Mouse (Mus musculus): Measurements from ENCODE around the gene Amotl1. TPM values are rescaled to one million over a fixed set of nuclear protein-coding genes. Genes with fewer than 3 reads are reported as not detected.

The Amotl1 gene
- polyA plus RNA-seq, 1 experiment from 2014 or later: 14.6 TPM

GRCm38 (mm10) chr9:14662876-14663275, 18.0 kb upstream of the Amotl1 start:
- ATAC-seq (ENCODE audit: low FRiP score, low read depth): no peak

GRCm38 (mm10) chr9:14662138-14662537, 17.3 kb upstream of the Amotl1 start:
- Histone ChIP-seq H3K27ac (replicated peaks) (no peak overlapping the region), H3K9me3 (no peaks in the 10 kb centered on the region), H3K9ac (replicated peaks) (no peak overlapping the region), H3K4me2 (replicated peaks) (no peak overlapping the region), H3K27me3 (no peaks in the 10 kb centered on the region), H3K36me3 (no peaks in the 10 kb centered on the region), H3K4me3 (no peak overlapping the region), H3K4me1 (no peaks in the 10 kb centered on the region)
- WGBS: 84% methylated on average over 9 of the region's 9 CpGs
- no peak for ATAC-seq (ENCODE audit: low FRiP score, low read depth)

More at GRCm38 (mm10) chr9:14662876-14663275, 18.0 kb upstream of the Amotl1 start:
- WGBS: 70% methylated on average over 7 of the region's 7 CpGs
- no peaks in the 10 kb centered on the region for H3K27me3 ChIP-seq
- no peaks in the 10 kb centered on the region for H3K36me3 ChIP-seq
- H3K27ac ChIP-seq (replicated peaks): no peak overlapping the region
- no peak overlapping the region for H3K9ac ChIP-seq (replicated peaks)
- H3K4me3 ChIP-seq: no peak overlapping the region
- H3K4me2 ChIP-seq (replicated peaks): no peak overlapping the region
- H3K4me1 ChIP-seq: no peaks in the 10 kb centered on the region
- no peaks in the 10 kb centered on the region for H3K9me3 ChIP-seq

GRCm38 (mm10) chr9:14657926-14658325, 13.1 kb upstream of the Amotl1 start:
- no peaks in the 10 kb centered on the region for H3K27me3 ChIP-seq
- no peaks in the 10 kb centered on the region for H3K36me3 ChIP-seq
- H3K9me3 ChIP-seq: no peaks in the 10 kb centered on the region
- no peak for ATAC-seq (ENCODE audit: low FRiP score, low read depth)
- no peak overlapping the region for H3K9ac ChIP-seq (replicated peaks)
- no peaks in the 10 kb centered on the region for H3K4me1 ChIP-seq
- H3K27ac ChIP-seq (replicated peaks): no peak overlapping the region
- H3K4me2 ChIP-seq (replicated peaks): no peak overlapping the region
- H3K4me3 ChIP-seq: no peak overlapping the region
- WGBS: 44% methylated on average over 2 of the region's 2 CpGs

- Histone ChIP-seq H3K9ac (replicated peaks) (no peak overlapping the region), H3K27ac (replicated peaks) (no peak overlapping the region), H3K27me3 (no peaks in the 10 kb centered on the region), H3K4me1 (no peaks in the 10 kb centered on the region), H3K9me3 (no peaks in the 10 kb centered on the region), H3K4me2 (replicated peaks) (no peak overlapping the region), H3K36me3 (no peaks in the 10 kb centered on the region), H3K4me3 (no peak overlapping the region)
- no peak for ATAC-seq (ENCODE audit: low FRiP score, low read depth)
- 76% methylated on average over 2 of the region's 2 CpGs for WGBS
These were observed 9.2 kb upstream of the Amotl1 start for GRCm38 (mm10) chr9:14654010-14654409.

GRCm38 (mm10) chr9:14652761-14653160, 7.9 kb upstream of the Amotl1 start:
- Histone ChIP-seq H3K27me3 (no peaks in the 10 kb centered on the region), H3K27ac (replicated peaks) (no peak overlapping the region), H3K9me3 (no peaks in the 10 kb centered on the region), H3K4me1 (no peaks in the 10 kb centered on the region), H3K36me3 (no peaks in the 10 kb centered on the region), H3K4me2 (replicated peaks) (no peak overlapping the region), H3K9ac (replicated peaks) (no peak overlapping the region), H3K4me3 (no peak overlapping the region)
- 35% methylated on average over 1 of the region's 1 CpGs for WGBS
- no peak for ATAC-seq (ENCODE audit: low FRiP score, low read depth)

GRCm38 (mm10) chr9:14647849-14648248, 3.0 kb upstream of the Amotl1 start:
- Histone ChIP-seq H3K4me2 (replicated peaks) (no peak overlapping the region), H3K4me1 (peaks cover 8% of the 10 kb centered on the region), H3K36me3 (no peaks in the 10 kb centered on the region), H3K27ac (replicated peaks) (no peak overlapping the region), H3K9me3 (no peaks in the 10 kb centered on the region), H3K4me3 (no peak overlapping the region), H3K27me3 (peaks cover 5% of the 10 kb centered on the region), H3K9ac (replicated peaks) (no peak overlapping the region)
- 88% methylated on average over 8 of the region's 8 CpGs for WGBS
- ATAC-seq (ENCODE audit: low FRiP score, low read depth): no peak

GRCm38 (mm10) chr9:14646641-14647040, 1.8 kb upstream of the Amotl1 start:
- H3K27me3 ChIP-seq: peaks cover 5% of the 10 kb centered on the region
- H3K4me2 ChIP-seq (replicated peaks): no peak overlapping the region
- no peak overlapping the region for H3K4me3 ChIP-seq
- H3K4me1 ChIP-seq: peaks cover 20% of the 10 kb centered on the region
- 95% methylated on average over 1 of the region's 1 CpGs for WGBS
- H3K27ac ChIP-seq (replicated peaks): no peak overlapping the region
- ATAC-seq (ENCODE audit: low FRiP score, low read depth): no peak
- H3K36me3 ChIP-seq: no peaks in the 10 kb centered on the region
- H3K9me3 ChIP-seq: no peaks in the 10 kb centered on the region
- no peak overlapping the region for H3K9ac ChIP-seq (replicated peaks)

GRCm38 (mm10) chr9:14646061-14646460, 1.2 kb upstream of the Amotl1 start:
- Histone ChIP-seq H3K4me3 (no peak overlapping the region), H3K9ac (replicated peaks) (no peak overlapping the region), H3K4me1 (peaks cover 20% of the 10 kb centered on the region), H3K27me3 (peaks cover 5% of the 10 kb centered on the region), H3K4me2 (replicated peaks) (no peak overlapping the region), H3K36me3 (no peaks in the 10 kb centered on the region), H3K9me3 (no peaks in the 10 kb centered on the region), H3K27ac (replicated peaks) (no peak overlapping the region)
- ATAC-seq (ENCODE audit: low FRiP score, low read depth): no peak
- WGBS: 85% methylated on average over 3 of the region's 3 CpGs

- peak; percentile 31; the same call in 1 of the 2 replicates for ATAC-seq (ENCODE audit: low FRiP score, low read depth)
- 36% methylated on average over 6 of the region's 6 CpGs for WGBS
- H3K27ac ChIP-seq (replicated peaks): no peak overlapping the region
- H3K27me3 ChIP-seq: peaks cover 17% of the 10 kb centered on the region
- H3K9me3 ChIP-seq: no peaks in the 10 kb centered on the region
- H3K4me1 ChIP-seq: peaks cover 24% of the 10 kb centered on the region
- no peak overlapping the region for H3K4me3 ChIP-seq
- no peaks in the 10 kb centered on the region for H3K36me3 ChIP-seq
- no peak overlapping the region for H3K4me2 ChIP-seq (replicated peaks)
- H3K9ac ChIP-seq (replicated peaks): no peak overlapping the region
These were observed 1.5 kb downstream of the Amotl1 start for GRCm38 (mm10) chr9:14643328-14643727.

- ATAC-seq (ENCODE audit: low FRiP score, low read depth): peak; percentile 69
- Histone ChIP-seq H3K27ac (replicated peaks) (peak overlapping the region; percentile 61), H3K27me3 (peaks cover 17% of the 10 kb centered on the region), H3K4me3 (no peak overlapping the region), H3K4me1 (peaks cover 24% of the 10 kb centered on the region), H3K4me2 (replicated peaks) (no peak overlapping the region), H3K9ac (replicated peaks) (no peak overlapping the region), H3K36me3 (no peaks in the 10 kb centered on the region), H3K9me3 (no peaks in the 10 kb centered on the region)
- 17% methylated on average over 5 of the region's 5 CpGs for WGBS
These were observed 2.4 kb downstream of the Amotl1 start for GRCm38 (mm10) chr9:14642251-14643021.

GRCm38 (mm10) chr9:14641310-14642067, 3.4 kb downstream of the Amotl1 start:
- Histone ChIP-seq H3K9ac (replicated peaks) (no peak overlapping the region), H3K4me3 (no peak overlapping the region), H3K27me3 (peaks cover 17% of the 10 kb centered on the region), H3K9me3 (no peaks in the 10 kb centered on the region), H3K4me1 (peaks cover 24% of the 10 kb centered on the region), H3K27ac (replicated peaks) (0 out of 2 replicates have a peak overlapping the region, but pooled peaks have one; percentile 61), H3K36me3 (no peaks in the 10 kb centered on the region), H3K4me2 (replicated peaks) (no peak overlapping the region)
- no peak for ATAC-seq (ENCODE audit: low FRiP score, low read depth)
- 54% methylated on average over 7 of the region's 7 CpGs for WGBS

- H3K9me3 ChIP-seq: no peaks in the 10 kb centered on the region
- peaks cover 34% of the 10 kb centered on the region for H3K4me1 ChIP-seq
- no peak overlapping the region for H3K4me3 ChIP-seq
- no peaks in the 10 kb centered on the region for H3K36me3 ChIP-seq
- WGBS: 80% methylated on average over 3 of the region's 3 CpGs
- no peak for ATAC-seq (ENCODE audit: low FRiP score, low read depth)
- H3K4me2 ChIP-seq (replicated peaks): no peak overlapping the region
- no peak overlapping the region for H3K9ac ChIP-seq (replicated peaks)
- H3K27me3 ChIP-seq: peaks cover 35% of the 10 kb centered on the region
- no peak overlapping the region for H3K27ac ChIP-seq (replicated peaks)
These were observed 8.6 kb downstream of the Amotl1 start for GRCm38 (mm10) chr9:14636244-14636643.
